Mouse (Mus musculus): Measurements from ENCODE around the gene Rnase4. TPM values are rescaled to one million over a fixed set of nuclear protein-coding genes. Genes with fewer than 3 reads are reported as not detected.

The Rnase4 gene
- polyA plus RNA-seq, 1 experiment from 2014 or later, result 29.7 TPM

DNA sequence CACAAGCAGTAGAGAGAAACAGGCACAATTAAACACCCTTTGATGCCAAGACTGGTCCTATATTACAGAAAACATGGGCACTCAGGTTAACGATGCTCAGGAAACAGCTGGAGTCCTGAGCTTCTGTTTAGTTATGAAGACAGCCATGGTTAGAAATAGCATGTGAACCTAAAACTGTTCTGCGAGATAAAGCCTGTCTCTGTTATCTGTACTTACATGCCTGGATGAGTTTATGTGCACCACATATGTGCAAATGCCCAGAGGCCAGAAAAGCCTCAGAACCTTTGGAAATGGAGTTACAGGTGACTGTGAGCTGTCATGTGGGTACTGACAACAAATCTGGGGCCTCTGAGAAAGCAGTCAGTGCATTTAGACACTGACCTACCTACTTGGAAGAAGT is 53.1 kb downstream of the Rnase4 start:
- peaks cover 2 to 15% of the 10 kb centered on the region in 2 experiments; a peak in 3 of 4 replicates for H3K4me1 ChIP-seq (ENCODE audit: control insufficient read depth in 2 of 2, insufficient read depth in 2 of 2, low read length in 2 of 2)
- H3K27ac ChIP-seq (replicated peaks in 1 of 2; ENCODE audit: control insufficient read depth in 1 of 2, insufficient read depth in 1 of 2, low read depth in 2 of 2, low read length in 2 of 2), result peak overlapping the region in 1 of 2 experiments; percentile 14; a peak in 1 of 4 replicates
- no peaks in the 10 kb centered on the region for H3K36me3 ChIP-seq (ENCODE audit: control insufficient read depth, insufficient read depth, low read length)
- no peaks in the 10 kb centered on the region for H3K9me3 ChIP-seq (ENCODE audit: control insufficient read depth, low read length)
- H3K4me2 ChIP-seq (ENCODE audit: low read length), result no peak overlapping the region
- H3K9ac ChIP-seq (ENCODE audit: low read length), result no peak overlapping the region
- 52% methylated on average over 2 of the region's 2 CpGs for WGBS
- no peak for ATAC-seq (ENCODE audit: insufficient number of reproducible peaks, insufficient read depth, low FRiP score, low read depth)
- no peaks in the 10 kb centered on the region for H3K27me3 ChIP-seq (ENCODE audit: control insufficient read depth, insufficient read depth, low read length)
- no peak overlapping the region for H3K4me3 ChIP-seq (ENCODE audit: control insufficient read depth in 1 of 2, insufficient read depth in 1 of 2, low read depth in 1 of 2, low read length in 2 of 2)

DNA sequence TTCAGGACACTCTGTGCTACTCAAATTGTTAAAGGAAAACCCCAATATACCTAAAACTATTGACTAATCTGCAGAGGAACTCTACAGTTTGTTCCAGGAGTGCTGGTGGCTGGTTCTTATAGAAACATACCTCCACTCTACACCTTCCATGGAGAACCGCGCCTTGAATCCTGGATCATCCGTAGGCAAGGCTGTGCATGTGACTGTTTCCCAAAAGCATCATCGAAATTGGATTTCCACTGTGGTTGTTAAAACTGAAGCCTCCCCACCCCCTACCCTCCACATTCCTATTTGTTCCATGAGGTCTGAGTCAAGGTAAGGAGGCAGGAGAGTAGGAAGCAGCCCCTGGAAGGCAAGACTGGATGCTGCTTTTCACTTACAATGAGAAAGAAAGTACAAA is 53.6 kb downstream of the Rnase4 start:
- Histone ChIP-seq H3K4me2 (ENCODE audit: low read length) (no peak overlapping the region), H3K9me3 (ENCODE audit: control insufficient read depth, low read length) (no peaks in the 10 kb centered on the region), H3K4me1 (ENCODE audit: control insufficient read depth in 2 of 2, insufficient read depth in 2 of 2, low read length in 2 of 2) (peaks cover 2 to 15% of the 10 kb centered on the region in 2 experiments; a peak in 3 of 4 replicates), H3K4me3 (ENCODE audit: control insufficient read depth in 1 of 2, insufficient read depth in 1 of 2, low read depth in 1 of 2, low read length in 2 of 2) (no peak overlapping the region), H3K36me3 (ENCODE audit: control insufficient read depth, insufficient read depth, low read length) (no peaks in the 10 kb centered on the region), H3K27ac (replicated peaks in 1 of 2; ENCODE audit: control insufficient read depth in 1 of 2, insufficient read depth in 1 of 2, low read depth in 2 of 2, low read length in 2 of 2) (no peak overlapping the region), H3K27me3 (ENCODE audit: control insufficient read depth, insufficient read depth, low read length) (no peaks in the 10 kb centered on the region), H3K9ac (ENCODE audit: low read length) (no peak overlapping the region)
- ATAC-seq (ENCODE audit: insufficient number of reproducible peaks, insufficient read depth, low FRiP score, low read depth), result no peak
- 95% methylated on average over 4 of the region's 4 CpGs for WGBS

- H3K9ac ChIP-seq (ENCODE audit: low read length), result no peak overlapping the region
- H3K27ac ChIP-seq (replicated peaks in 1 of 2; ENCODE audit: control insufficient read depth in 1 of 2, insufficient read depth in 1 of 2, low read depth in 2 of 2, low read length in 2 of 2), result no peak overlapping the region
- H3K36me3 ChIP-seq (ENCODE audit: control insufficient read depth, insufficient read depth, low read length), result no peaks in the 10 kb centered on the region
- no peak for ATAC-seq (ENCODE audit: insufficient number of reproducible peaks, insufficient read depth, low FRiP score, low read depth)
- no peaks in the 10 kb centered on the region for H3K9me3 ChIP-seq (ENCODE audit: control insufficient read depth, low read length)
- no peak overlapping the region for H3K4me3 ChIP-seq (ENCODE audit: control insufficient read depth in 1 of 2, insufficient read depth in 1 of 2, low read depth in 1 of 2, low read length in 2 of 2)
- H3K4me2 ChIP-seq (ENCODE audit: low read length), result no peak overlapping the region
- peaks cover 2 to 15% of the 10 kb centered on the region in 2 experiments; a peak in 3 of 4 replicates for H3K4me1 ChIP-seq (ENCODE audit: control insufficient read depth in 2 of 2, insufficient read depth in 2 of 2, low read length in 2 of 2)
- 74% methylated on average over 6 of the region's 6 CpGs for WGBS
- H3K27me3 ChIP-seq (ENCODE audit: control insufficient read depth, insufficient read depth, low read length), result no peaks in the 10 kb centered on the region
These were observed 54.6 kb downstream of the Rnase4 start for GRCm38 (mm10) chr14:51145521-51145920.

- Histone ChIP-seq H3K36me3 (ENCODE audit: control insufficient read depth, insufficient read depth, low read length) (no peaks in the 10 kb centered on the region), H3K4me1 (ENCODE audit: control insufficient read depth in 2 of 2, insufficient read depth in 2 of 2, low read length in 2 of 2) (peaks cover 2 to 15% of the 10 kb centered on the region in 2 experiments; a peak in 3 of 4 replicates), H3K4me2 (ENCODE audit: low read length) (no peak within 1 kb of the TSS), H3K9me3 (ENCODE audit: control insufficient read depth, low read length) (no peaks in the 10 kb centered on the region), H3K9ac (ENCODE audit: low read length) (no peak within 1 kb of the TSS), H3K27ac (replicated peaks in 1 of 2; ENCODE audit: control insufficient read depth in 1 of 2, insufficient read depth in 1 of 2, low read depth in 2 of 2, low read length in 2 of 2) (no peak within 1 kb of the TSS), H3K27me3 (ENCODE audit: control insufficient read depth, insufficient read depth, low read length) (no peaks in the 10 kb centered on the region), H3K4me3 (ENCODE audit: control insufficient read depth in 1 of 2, insufficient read depth in 1 of 2, low read depth in 1 of 2, low read length in 2 of 2) (no peak within 1 kb of the TSS)
- no peak for ATAC-seq (ENCODE audit: insufficient number of reproducible peaks, insufficient read depth, low FRiP score, low read depth)
- 61% methylated on average over 2 of the region's 2 CpGs for WGBS
These were observed 55.8 kb downstream of the Rnase4 start, which contains the start of gene Rnase1 for GRCm38 (mm10) chr14:51146685-51147084. Gene Rnase1 (minus strand): TSS chr14:51146785.

GRCm38 (mm10) chr14:51148006-51148405 is 57.1 kb downstream of the Rnase4 start:
- Histone ChIP-seq H3K9me3 (ENCODE audit: control insufficient read depth, low read length) (no peaks in the 10 kb centered on the region), H3K4me2 (ENCODE audit: low read length) (no peak overlapping the region), H3K27me3 (ENCODE audit: control insufficient read depth, insufficient read depth, low read length) (no peaks in the 10 kb centered on the region), H3K36me3 (ENCODE audit: control insufficient read depth, insufficient read depth, low read length) (no peaks in the 10 kb centered on the region), H3K4me1 (ENCODE audit: control insufficient read depth in 2 of 2, insufficient read depth in 2 of 2, low read length in 2 of 2) (peaks cover 2 to 15% of the 10 kb centered on the region in 2 experiments; a peak in 3 of 4 replicates), H3K4me3 (ENCODE audit: control insufficient read depth in 1 of 2, insufficient read depth in 1 of 2, low read depth in 1 of 2, low read length in 2 of 2) (no peak overlapping the region), H3K27ac (replicated peaks in 1 of 2; ENCODE audit: control insufficient read depth in 1 of 2, insufficient read depth in 1 of 2, low read depth in 2 of 2, low read length in 2 of 2) (no peak overlapping the region), H3K9ac (ENCODE audit: low read length) (no peak overlapping the region)
- ATAC-seq (ENCODE audit: insufficient number of reproducible peaks, insufficient read depth, low FRiP score, low read depth), result no peak
- WGBS, result 40% methylated on average over 3 of the region's 3 CpGs

DNA sequence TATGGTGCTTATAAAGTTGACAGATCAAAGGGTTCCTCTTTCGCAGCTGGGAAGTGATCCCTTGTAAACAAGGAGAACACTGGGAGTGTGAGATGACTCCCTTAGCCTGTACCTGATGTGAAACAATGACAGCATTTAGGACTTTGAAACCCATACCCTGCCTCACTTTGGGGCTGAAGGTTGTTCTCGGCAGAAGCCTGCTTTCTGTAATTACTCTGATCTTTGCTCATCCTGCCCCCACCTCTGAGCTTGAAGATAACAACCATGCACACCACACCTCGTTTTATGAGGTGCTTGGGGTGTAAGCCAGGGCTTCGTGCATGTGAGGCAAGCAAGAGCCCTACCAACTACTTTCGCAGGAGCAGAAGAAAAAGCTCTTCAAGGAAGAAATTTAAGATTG is 58.3 kb downstream of the Rnase4 start:
- 73% methylated on average over 5 of the region's 5 CpGs for WGBS

GRCm38 (mm10) chr14:51150206-51150831 is 59.4 kb downstream of the Rnase4 start:
- 67% methylated on average over 3 of the region's 3 CpGs for WGBS

More for the DNA sequence above, 58.3 kb downstream of the Rnase4 start:
- Histone ChIP-seq H3K4me3 (ENCODE audit: control insufficient read depth in 1 of 2, insufficient read depth in 1 of 2, low read depth in 1 of 2, low read length in 2 of 2) (no peak overlapping the region), H3K27ac (replicated peaks in 1 of 2; ENCODE audit: control insufficient read depth in 1 of 2, insufficient read depth in 1 of 2, low read depth in 2 of 2, low read length in 2 of 2) (no peak overlapping the region), H3K9ac (ENCODE audit: low read length) (no peak overlapping the region), H3K36me3 (ENCODE audit: control insufficient read depth, insufficient read depth, low read length) (no peaks in the 10 kb centered on the region), H3K27me3 (ENCODE audit: control insufficient read depth, insufficient read depth, low read length) (no peaks in the 10 kb centered on the region), H3K4me2 (ENCODE audit: low read length) (no peak overlapping the region), H3K9me3 (ENCODE audit: control insufficient read depth, low read length) (no peaks in the 10 kb centered on the region), H3K4me1 (ENCODE audit: control insufficient read depth in 2 of 2, insufficient read depth in 2 of 2, low read length in 2 of 2) (peaks cover 2 to 4% of the 10 kb centered on the region in 2 experiments; a peak in 2 of 4 replicates)
- ATAC-seq (ENCODE audit: insufficient number of reproducible peaks, insufficient read depth, low FRiP score, low read depth), result no peak

More at GRCm38 (mm10) chr14:51150206-51150831, 59.4 kb downstream of the Rnase4 start:
- H3K27me3 ChIP-seq (ENCODE audit: control insufficient read depth, insufficient read depth, low read length), result no peaks in the 10 kb centered on the region
- H3K9ac ChIP-seq (ENCODE audit: low read length), result no peak overlapping the region
- peaks cover 2 to 4% of the 10 kb centered on the region in 2 experiments; a peak in 1 of 4 replicates for H3K4me1 ChIP-seq (ENCODE audit: control insufficient read depth in 2 of 2, insufficient read depth in 2 of 2, low read length in 2 of 2)
- H3K4me3 ChIP-seq (ENCODE audit: control insufficient read depth in 1 of 2, insufficient read depth in 1 of 2, low read depth in 1 of 2, low read length in 2 of 2), result no peak overlapping the region
- H3K36me3 ChIP-seq (ENCODE audit: control insufficient read depth, insufficient read depth, low read length), result no peaks in the 10 kb centered on the region
- no peak overlapping the region for H3K4me2 ChIP-seq (ENCODE audit: low read length)
- no peak overlapping the region for H3K27ac ChIP-seq (replicated peaks in 1 of 2; ENCODE audit: control insufficient read depth in 1 of 2, insufficient read depth in 1 of 2, low read depth in 2 of 2, low read length in 2 of 2)
- ATAC-seq (ENCODE audit: insufficient number of reproducible peaks, insufficient read depth, low FRiP score, low read depth), result no peak
- no peaks in the 10 kb centered on the region for H3K9me3 ChIP-seq (ENCODE audit: control insufficient read depth, low read length)

Measured in heart, embryonic 14.5 days (tissue).